Mouse (Mus musculus): Measurements from ENCODE around the gene Iscu.

The Iscu gene

DNA sequence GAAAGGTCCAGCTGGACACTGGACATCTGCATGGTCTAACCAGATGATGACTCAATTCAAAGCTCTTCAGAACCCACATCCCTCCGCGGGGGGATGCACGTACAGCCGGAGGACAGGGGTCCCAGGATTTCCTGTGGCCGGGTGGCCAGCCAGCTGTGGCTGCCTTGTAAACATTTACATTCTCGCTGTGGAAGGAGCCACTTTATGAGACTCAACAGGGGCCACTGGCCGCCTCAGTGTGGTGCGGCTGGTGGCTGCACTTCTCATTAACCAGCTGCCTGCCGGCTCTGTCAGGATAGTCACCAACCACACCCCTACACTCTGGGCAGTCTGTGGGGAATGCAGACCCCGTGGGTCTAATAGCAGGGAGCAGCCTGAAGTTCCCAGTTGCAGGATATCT, 33.9 kb downstream of the Iscu start:
- in situ Hi-C loops (cut with MboI; ENCODE audit: unreplicated experiment in 2 of 2), result loop anchor here in 1 of 2 experiments (25.0 kb wide), 1 partner anchor 1681 kb away; the partner anchor contains the start of gene Sirt4

DNA sequence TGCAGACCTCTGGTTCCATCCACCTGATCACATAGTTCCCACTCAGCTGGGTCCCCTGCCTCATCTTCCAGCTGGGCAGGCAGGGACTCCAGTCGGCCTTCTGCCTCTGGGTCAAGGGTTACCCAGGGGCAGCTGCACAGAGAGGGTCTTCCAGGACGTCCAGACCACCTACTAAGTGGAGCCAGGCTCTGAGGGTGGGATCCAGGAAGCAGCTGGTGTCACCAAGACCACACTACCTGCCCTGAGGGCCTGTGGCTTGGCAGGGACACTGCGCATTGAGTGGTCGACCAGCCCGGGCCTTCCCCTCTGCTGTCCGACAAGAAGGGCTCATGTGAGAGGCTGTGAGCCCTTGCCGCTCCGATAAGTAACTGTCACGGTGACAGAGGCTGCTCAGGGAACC, 35.2 kb downstream of the Iscu start:
- in situ Hi-C loops (cut with MboI; ENCODE audit: unreplicated experiment in 2 of 2), result loop anchor here in 1 of 2 experiments (25.0 kb wide), 1 partner anchor 1680 kb away; the partner anchor contains the start of gene Sirt4

DNA sequence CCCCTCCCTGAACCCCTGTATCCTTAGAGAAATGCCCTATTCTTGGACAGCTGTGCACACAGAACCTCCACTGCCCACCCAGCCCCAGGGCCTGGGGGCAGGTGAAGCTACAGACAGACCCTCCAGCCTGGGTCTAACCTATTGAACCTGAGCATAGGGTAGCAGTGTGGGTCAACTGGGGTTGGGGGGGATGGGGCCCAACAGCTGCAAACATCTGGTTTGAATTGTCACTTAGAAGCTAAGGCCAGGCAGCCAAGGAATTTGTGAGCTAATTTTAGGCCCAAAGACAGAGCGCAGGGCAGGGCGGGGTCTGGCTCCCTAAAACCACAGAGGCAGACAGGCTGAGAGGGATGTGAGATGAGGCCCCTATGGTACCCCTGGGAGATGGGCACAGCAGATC, 35.6 kb downstream of the Iscu start:
- in situ Hi-C loops (cut with MboI; ENCODE audit: unreplicated experiment in 2 of 2), result loop anchor here in 1 of 2 experiments (25.0 kb wide), 1 partner anchor 1679 kb away; the partner anchor contains the start of gene Sirt4

DNA sequence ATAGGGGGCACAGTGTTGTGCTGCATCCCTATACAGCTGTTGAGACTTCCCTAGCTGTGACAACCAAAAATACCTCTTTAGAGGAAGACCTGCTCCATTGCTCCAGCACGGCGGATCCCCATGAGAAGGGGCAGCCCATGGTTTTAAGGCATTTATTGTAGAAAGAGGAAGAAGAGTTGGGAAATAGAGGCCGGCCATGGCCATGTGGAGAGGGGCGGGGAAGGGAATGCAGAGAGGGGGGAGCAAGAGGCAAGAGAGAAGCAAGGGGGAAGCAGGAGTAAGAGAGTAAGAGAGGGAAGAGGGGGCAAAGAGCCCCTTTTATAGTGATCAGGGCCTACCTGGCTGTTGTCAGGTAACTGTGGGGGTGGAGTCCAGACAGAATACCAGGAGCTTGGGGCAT, 37.6 kb downstream of the Iscu start:
- in situ Hi-C loops (cut with MboI; ENCODE audit: unreplicated experiment in 2 of 2), result loop anchor here (5.0 to 25.0 kb wide), 7 partner anchors 37 to 1677 kb away; partner anchors contain the start of genes Iscu (in 2 of the 2), Sart3 (in 2 of the 2) and Sirt4 (in 1 of the 2)

DNA sequence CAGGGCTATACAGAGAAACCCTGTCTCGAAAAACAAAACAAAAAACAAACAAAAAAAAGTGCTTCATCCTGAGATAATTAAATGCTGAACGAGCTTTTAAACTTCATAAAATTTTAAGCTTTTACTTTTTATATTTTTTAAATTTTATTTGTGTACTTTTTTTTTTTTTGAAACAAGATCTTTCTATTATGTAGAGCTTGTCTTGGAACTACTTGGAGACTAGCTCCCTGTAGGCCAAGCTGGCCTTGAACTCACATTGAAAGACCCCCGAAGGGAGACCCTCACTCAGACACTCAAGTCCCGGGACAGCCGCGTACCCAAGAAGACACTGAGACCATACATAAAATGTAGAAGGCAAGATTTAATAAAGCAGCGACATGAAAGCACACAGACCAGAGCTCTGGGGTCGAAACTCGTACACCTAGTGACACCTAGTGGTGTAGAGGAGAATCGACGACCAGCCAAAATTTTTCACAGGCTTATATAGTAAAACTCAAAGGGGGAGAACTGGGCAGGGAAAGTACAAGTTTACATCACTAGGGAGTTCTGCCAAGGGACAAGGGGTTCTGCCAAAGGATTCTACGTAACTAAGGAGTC, 39.4 kb downstream of the Iscu start:
- in situ Hi-C loops (cut with MboI; ENCODE audit: unreplicated experiment in 2 of 2), result loop anchor here (5.0 to 25.0 kb wide), 7 partner anchors 35 to 1675 kb away; partner anchors contain the start of genes Iscu (in 2 of the 2), Sart3 (in 2 of the 2) and Sirt4 (in 1 of the 2)

DNA sequence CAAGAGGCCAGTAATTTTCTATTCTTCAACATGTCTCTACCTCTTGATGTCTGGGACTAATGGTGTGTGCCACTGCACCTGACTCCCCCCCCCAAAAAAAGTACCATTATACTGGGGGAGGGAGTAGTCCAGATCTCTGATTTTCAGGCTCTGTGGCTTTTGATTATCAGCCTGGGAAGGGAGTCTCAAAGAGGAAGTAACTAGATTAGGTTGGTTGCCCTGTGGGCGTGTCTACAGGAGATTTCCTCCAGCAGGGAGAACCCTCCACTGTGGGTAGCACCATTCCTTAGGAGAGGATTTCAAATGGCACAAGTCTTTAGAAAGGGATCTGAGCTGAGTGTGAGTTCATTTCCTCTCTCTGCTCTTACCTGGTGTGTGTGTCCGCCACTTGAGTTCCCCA, 40.1 kb downstream of the Iscu start:
- in situ Hi-C loops (cut with MboI; ENCODE audit: unreplicated experiment in 2 of 2), result loop anchor here (5.0 to 25.0 kb wide), 7 partner anchors 35 to 1675 kb away; partner anchors contain the start of genes Iscu (in 2 of the 2), Sart3 (in 2 of the 2) and Sirt4 (in 1 of the 2)

DNA sequence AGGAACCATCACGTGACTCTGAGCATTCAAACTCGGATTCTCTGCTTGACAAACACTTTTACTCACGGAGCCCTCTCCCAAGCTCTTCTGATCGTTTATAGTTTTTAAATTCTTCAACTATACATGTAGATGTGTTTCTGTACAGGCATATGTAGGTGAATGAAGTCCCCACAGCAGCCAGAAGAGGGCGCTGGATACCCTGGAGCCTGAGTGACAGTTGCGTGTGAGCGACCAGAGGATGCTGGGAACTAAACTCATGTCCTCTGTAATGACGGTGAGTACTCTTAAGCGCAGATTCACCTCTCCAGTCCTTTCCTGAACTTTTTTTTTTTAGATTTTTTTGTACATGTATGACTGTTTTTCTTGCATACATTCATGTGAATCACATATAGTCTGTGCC, 41.1 kb downstream of the Iscu start:
- in situ Hi-C loops (cut with MboI; ENCODE audit: unreplicated experiment in 2 of 2), result loop anchor here (5.0 to 25.0 kb wide), 7 partner anchors 34 to 1674 kb away; partner anchors contain the start of genes Iscu (in 2 of the 2), Sart3 (in 2 of the 2) and Sirt4 (in 1 of the 2)

DNA sequence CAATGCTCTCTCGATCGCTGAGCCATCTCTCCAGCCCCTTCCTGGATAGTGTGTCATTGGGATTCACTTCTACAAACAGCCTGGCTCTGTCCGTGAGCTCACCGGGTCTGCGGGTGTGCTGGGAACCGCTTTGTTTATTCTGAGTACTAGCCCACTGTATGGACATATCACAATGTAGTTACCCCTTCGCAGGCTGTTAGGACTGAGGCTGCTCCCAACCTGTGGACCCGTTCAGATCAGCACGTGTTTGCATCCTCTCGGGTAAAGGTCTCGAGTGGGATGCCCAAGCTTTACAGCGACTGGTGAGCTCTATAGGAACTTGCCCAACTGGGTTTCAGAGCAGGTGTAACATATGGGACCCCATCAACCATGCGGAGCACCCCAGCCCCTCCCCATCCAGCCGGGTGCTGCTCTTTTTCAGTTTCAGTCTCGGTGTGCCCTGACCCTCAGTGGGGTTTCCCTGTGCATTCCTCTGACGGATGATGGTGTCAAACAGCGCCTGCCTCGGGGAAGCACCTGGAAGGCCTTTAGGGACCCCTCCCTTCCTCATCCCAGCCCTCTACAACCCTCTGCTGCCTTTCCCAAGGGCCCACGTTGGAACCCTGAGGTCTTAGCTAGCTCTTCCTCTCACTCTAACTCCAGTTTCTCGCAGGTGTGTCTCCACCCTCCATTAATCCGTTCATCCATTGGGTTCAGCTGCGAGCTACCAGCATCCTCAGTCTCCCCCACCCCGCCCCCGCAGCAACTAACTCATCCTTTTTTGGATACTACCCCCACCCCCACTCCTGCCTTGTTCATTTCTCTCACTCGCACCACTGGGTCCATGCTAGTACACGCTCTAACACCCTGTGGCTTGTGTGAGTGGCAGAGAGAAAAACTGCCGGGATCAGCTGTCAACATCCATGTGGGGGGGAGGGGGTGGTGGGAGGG, 41.8 kb downstream of the Iscu start:
- in situ Hi-C loops (cut with MboI; ENCODE audit: unreplicated experiment in 2 of 2), result loop anchor here (5.0 to 25.0 kb wide), 8 partner anchors 33 to 1673 kb away; partner anchors contain the start of genes Iscu (in 2 of the 2), Sart3 (in 2 of the 2) and Sirt4 (in 1 of the 2)

DNA sequence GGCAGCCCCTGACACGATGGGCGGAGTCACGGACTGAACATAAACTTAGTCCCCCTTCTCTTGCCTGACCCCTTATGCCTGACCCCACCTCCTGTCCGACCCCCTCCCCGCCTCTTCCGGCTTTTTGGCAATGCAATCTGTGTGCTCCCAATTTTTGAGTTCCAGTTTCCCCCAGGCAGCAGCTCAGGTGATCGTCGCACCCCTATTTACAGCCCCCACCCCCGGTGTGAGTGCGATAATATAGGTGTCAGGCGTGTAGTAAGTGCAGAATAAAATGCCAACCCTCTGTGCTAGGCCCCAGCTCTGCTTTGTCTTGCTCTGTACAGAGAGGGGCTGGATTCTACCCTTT, 42.5 kb downstream of the Iscu start:
- in situ Hi-C loops (cut with MboI; ENCODE audit: unreplicated experiment in 2 of 2), result loop anchor here (5.0 to 25.0 kb wide), 5 partner anchors 340 to 1672 kb away; partner anchors contain the start of gene Sirt4 (in 1 of the 2)

DNA sequence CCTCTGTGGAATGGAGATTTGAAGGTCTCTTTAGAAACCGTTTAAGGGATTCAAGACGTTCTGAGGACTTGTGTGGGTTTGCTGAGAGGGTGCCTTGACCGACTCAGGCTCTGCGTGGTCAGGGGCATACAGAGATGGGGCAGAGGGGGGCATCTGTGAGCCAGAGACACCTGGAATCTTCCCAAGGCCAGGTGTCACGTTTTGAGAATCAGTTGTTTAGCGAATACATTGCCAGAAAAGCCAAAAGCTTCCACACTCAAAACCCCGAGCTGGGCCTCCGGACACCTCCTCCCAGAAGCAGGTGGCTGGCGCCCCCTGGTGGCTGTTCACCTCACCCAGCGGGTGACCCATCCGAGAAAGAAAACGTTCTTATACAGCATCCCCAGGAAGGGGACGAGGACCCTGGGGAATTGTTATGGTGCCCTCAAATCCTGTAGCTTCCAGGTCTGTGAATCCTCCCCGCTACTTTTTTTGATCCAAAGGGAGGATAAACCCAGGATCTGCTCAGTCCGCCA, 43.1 kb downstream of the Iscu start:
- in situ Hi-C loops (cut with MboI; ENCODE audit: unreplicated experiment in 2 of 2), result loop anchor here (5.0 to 25.0 kb wide), 5 partner anchors 341 to 1672 kb away; partner anchors contain the start of gene Sirt4 (in 1 of the 2)

DNA sequence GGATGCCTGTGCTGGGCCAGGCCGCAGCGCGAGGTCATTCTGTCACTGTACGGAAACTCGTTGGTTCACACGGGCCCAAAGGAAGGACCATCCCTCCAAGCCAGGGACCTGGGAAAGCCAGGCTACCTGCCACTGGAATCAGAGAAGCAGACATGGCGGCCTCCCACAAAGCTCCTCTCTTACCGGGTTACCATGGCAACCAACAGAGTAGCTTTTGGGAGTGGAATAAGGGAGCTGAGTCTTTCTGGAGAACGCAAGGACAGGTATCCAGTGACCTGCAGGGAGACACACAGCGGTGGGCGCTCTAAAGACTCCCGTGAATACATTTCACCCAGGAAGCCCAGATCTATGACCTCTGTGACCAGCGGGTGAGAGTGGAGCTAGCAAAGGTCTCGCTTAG, 46.0 kb downstream of the Iscu start:
- in situ Hi-C loops (cut with MboI; ENCODE audit: unreplicated experiment in 2 of 2), result loop anchor here (5.0 to 25.0 kb wide), 5 partner anchors 344 to 1669 kb away; partner anchors contain the start of gene Sirt4 (in 1 of the 2)

DNA sequence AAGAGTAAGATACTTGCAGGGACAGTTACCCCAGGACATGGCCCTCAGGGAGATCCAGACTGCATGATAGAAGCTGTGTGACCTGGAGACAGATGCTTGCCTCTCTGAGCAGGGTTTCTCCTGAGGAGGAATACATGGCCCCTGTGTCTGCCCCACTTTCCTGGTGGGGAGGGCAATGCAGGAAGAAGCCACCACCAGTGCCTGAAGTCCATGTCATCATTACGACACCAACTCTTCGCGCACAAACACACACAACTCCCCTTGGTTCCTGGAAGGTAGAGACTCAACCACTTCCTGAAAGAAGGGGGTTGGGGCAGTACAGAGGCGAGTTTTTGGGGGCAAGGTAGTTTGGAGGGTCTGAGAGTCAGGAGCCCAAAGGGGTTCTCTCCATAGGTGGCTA, 51.7 kb downstream of the Iscu start:
- in situ Hi-C loops (cut with MboI; ENCODE audit: unreplicated experiment in 2 of 2), result loop anchor here in 1 of 2 experiments (25.0 kb wide), 1 partner anchor 1663 kb away; the partner anchor contains the start of gene Sirt4

DNA sequence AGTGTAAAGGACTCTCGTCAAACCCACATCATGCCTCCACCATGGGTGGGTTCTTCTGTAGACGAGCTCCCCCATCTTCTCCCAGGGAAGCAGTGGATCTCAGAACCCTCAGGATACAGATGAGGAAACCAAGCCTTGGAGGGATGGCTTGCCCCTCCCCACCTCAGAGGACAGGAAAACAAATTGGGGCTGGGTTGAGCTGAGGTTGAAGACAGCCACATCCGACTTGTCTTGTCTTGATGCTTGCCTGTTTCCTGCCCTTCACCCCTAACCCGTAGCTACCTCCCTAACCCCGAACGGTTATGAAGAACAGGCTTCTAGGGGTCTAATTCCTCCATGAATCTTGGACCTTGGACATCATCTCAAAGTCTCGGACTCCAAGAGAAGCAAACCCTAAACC, 53.0 kb downstream of the Iscu start:
- in situ Hi-C loops (cut with MboI; ENCODE audit: unreplicated experiment in 2 of 2), result loop anchor here in 1 of 2 experiments (25.0 kb wide), 1 partner anchor 1812 kb away; the partner anchor contains the start of gene Rab35

DNA sequence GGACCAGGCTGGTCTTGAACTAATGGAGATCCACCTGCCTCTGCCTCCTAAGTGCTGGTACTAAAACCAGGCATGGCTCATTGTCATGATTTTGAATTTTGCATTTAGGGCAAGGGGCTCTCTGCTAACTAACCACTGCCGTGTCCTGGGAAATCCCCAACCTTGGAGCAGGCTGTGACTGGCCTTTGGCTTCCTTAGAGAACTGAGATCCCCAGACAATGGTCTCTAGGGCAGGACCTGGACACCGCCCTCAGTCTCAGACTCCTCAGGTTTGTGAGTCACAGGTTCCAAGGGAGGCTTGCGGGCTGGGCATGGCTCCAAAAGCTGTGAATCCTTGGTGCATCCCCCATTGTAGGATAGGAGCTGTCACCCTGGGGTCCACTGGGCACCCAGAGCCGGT, 54.1 kb downstream of the Iscu start:
- in situ Hi-C loops (cut with MboI; ENCODE audit: unreplicated experiment in 2 of 2), result loop anchor here in 1 of 2 experiments (25.0 kb wide), 1 partner anchor 1811 kb away; the partner anchor contains the start of gene Rab35

All from v-Abl transformed pro-B cells (cell line).